Mouse (Mus musculus): ENCODE results near the gene Timm17b.

Timm17b gene

GRCm38 (mm10) chrX:7919601-7920383, 20.6 kb downstream of the Timm17b start, which contains the start of gene Pcsk1n:
TSS of gene Pcsk1n (plus strand) at chrX:7919822.
- DNase-seq (ENCODE audit: low read depth in 1 of 2, low spot score in 2 of 2), result no peak

GRCm38 (mm10) chrX:7922032-7922431, 22.9 kb downstream of the Timm17b start:
- DNase-seq (ENCODE audit: low read depth in 1 of 2, low spot score in 2 of 2), result no peak

- DNase-seq (ENCODE audit: low read depth in 1 of 2, low spot score in 2 of 2), result no peak
These were observed 27.1 kb downstream of the Timm17b start for GRCm38 (mm10) chrX:7926266-7926665.

GRCm38 (mm10) chrX:7927116-7927515, 28.0 kb downstream of the Timm17b start:
- no peak for DNase-seq (ENCODE audit: low read depth in 1 of 2, low spot score in 2 of 2)

- DNase-seq (ENCODE audit: low read depth in 1 of 2, low spot score in 2 of 2), result no peak
These were observed 29.2 kb downstream of the Timm17b start, which contains the start of gene Eras for GRCm38 (mm10) chrX:7928270-7928790. TSS of gene Eras (minus strand) at chrX:7928607.

- DNase-seq (ENCODE audit: low read depth in 1 of 2, low spot score in 2 of 2), result no peak
These were observed 37.7 kb downstream of the Timm17b start for GRCm38 (mm10) chrX:7936874-7937273.

GRCm38 (mm10) chrX:7937667-7938066, 38.5 kb downstream of the Timm17b start:
- no peak for DNase-seq (ENCODE audit: low read depth in 1 of 2, low spot score in 2 of 2)

GRCm38 (mm10) chrX:7945618-7946017, 46.5 kb downstream of the Timm17b start:
- DNase-seq (ENCODE audit: low read depth in 1 of 2, low spot score in 2 of 2), result no peak

GRCm38 (mm10) chrX:7947108-7947899, 48.1 kb downstream of the Timm17b start, which contains the start of gene Hdac6:
TSS of gene Hdac6 (minus strand) at chrX:7947889.
- no peak for DNase-seq (ENCODE audit: low read depth in 1 of 2, low spot score in 2 of 2)

- DNase-seq (ENCODE audit: low read depth in 1 of 2, low spot score in 2 of 2), result peak; percentile 80 to 85
These were observed 48.8 kb downstream of the Timm17b start for GRCm38 (mm10) chrX:7947900-7948492.

- no peak for DNase-seq (ENCODE audit: low read depth in 1 of 2, low spot score in 2 of 2)
These were observed 50.9 kb downstream of the Timm17b start for GRCm38 (mm10) chrX:7950091-7950490.
